Mouse (Mus musculus) right cerebral cortex, postnatal 4 days (tissue): ENCODE data around the gene Eif5a.
"Not testable (repeated sequence)": the region's sequence is repeated elsewhere in the genome, so short reads cannot be mapped to it uniquely, and the experiment has no call there.

Experiments used
- DNase-seq: peaks from one replicate; pipeline ENCODE4 v3.0.0-alpha.2; 2022

Gene Eif5a

DNA sequence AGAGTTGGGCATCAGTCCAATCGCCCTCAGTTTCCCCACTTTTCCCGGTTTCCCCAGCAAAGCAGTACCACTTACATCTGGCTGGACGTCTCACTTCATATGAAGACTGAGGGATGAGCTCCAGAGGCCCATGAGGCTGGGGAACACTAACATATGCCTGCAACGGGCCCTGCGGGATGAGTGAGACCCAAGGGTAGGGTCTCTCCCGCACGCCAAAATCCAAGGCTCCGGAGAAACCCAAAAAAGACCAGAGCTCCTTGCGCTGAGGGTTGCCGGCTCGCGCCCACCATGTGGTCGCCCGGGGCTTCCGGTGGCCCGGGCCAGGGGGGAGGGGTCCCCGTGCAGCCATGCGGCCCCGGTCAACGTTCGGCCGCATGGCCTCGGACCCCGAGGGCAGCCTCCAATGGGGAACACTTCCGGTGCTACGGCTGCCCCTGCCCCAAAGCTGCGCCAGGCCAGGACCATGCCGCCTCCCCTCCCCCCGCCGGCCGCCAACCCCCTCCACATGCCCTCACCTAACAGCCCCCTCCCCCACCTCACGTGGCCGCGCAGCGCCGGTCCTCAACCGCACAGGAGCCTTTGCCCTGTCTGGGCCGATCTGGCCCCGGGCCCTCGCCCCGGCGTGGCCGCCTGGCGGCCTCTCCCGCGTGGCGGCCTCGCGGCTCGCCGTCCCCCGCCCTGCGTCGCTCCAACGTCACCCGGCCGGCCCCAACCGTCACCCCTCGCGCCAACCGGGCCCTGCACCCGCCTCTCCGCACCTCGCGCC is 1.3 kb downstream of the Eif5a start:
- DNase-seq: peak; percentile 64

DNA sequence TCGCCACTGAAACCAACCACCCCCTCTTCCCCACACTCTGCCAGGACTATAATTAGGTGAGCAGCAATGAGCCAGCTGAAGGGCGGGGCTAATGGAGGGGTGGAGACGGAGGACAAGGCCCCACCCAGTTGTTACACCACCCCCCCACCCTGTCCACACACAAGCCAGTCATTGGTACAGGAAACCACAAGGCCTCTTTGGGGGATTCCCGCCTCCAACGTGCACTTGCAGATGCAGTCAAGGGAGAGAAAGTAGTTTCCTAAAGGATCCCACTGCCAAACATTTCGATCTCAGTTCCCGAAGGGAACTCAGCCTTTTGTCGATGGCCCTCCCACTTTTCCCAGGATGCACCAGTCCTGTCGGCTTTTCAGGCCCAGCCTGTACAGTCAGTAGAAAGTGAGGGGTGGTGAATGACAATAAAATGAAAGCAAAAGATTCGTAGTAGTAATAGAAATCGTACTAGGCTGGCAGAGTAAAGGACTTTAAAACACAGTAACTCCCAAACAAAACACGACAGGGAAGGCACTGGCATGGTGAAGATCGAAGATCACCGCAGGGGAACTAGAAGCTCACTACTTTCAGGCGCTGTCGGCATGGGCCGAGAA is 2.0 kb downstream of the Eif5a start:
- DNase-seq: no peak

DNA sequence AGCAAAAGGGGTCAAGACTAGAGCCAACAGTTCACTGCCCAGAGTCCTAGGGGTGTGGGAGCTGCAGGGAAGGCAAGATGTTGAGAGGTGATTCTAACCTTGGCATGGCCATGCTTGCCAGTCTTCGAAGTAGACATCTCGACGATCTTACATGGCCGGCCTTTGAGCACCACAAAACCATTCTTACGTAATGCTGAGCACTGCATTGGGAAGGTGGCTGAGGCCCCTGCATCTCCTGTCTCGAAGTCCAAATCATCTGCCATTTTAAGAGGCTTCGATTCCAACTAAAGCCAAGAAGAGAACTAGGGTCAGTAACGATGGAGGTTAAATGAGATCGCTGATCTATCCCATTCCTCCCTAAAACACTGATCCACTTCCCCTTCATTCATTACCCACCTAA is 2.7 kb downstream of the Eif5a start:
- DNase-seq: no peak

DNA sequence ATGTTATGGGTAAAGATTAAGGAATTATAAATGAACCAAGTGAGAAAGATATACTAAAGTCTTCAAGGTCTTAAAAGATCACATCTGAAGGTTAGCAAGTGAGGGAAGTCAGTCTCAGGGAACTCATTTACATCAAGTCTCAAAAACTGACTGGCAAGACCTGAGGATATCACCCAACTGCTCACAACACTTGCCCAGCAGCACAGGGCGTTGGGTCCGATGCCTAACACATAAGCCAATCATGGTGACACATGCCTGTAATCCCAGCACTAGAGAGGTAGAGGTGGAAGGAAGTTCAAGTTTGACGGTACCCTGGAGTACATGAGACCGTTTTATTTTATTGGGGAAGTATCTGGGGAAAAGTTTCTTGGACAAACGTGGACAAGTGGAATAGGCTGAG is 3.6 kb downstream of the Eif5a start:
- no peak for DNase-seq

DNA sequence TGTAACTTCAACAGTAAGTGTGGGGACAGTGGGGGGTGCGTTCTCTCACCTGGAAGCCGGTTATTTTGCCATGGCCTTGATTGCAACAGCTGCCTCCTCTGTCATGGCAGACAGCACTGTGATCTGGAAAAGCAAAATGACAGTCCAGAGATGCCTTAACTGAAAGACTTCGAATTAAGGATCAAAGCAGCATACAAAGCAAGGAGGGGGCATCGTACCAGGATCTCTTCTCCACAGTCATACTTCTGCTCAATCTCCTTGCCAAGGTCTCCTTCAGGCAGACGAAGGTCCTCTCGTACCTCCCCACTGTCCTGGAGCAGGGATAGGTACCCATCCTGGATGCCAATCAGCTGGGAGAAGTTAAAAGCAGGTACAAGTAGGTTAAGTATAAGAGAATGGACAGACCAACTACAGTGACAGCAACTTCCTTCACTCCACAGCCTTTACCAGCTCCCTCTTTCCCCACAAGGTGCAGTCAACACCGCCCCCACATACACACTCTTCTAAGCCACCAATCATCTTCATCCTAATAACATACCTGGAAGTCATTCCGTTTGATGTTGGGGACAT is 4.3 kb downstream of the Eif5a start:
- DNase-seq: no peak

DNA sequence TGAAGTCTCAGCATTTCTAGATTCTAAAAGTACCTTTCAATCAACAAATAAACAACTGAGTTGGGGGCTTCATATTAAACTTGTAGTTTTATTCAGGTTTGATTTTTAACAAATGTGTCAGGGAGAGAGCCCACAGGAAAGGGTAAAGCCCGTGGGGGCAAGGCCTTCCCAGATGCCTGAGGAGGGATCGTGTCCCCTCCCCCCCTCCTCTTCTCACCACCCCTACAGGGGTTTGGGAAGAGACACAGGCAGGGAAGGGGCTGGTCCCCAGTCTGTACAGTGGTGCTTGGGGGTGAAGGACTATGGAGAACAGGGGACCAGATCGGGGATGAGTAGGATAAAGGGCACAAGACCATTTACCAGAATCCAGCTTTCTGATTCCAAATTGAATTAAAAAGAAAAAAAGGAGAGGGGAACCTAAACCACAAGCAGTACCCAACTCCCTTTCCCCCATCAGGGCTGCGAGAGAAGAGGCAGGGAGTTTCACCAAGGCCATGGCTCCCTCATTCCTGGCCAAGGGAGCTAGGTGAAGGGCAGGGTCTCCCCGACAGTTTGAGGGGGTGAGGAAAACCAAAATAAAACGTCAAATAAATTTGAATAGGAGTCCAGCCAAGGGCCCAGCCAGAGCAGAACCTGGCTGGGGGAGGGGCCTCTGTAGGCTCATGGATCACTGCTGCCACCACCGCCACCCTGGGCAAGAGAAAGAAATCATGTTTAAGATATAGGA is 4.9 kb downstream of the Eif5a start:
- not testable (repeated sequence) for DNase-seq

DNA sequence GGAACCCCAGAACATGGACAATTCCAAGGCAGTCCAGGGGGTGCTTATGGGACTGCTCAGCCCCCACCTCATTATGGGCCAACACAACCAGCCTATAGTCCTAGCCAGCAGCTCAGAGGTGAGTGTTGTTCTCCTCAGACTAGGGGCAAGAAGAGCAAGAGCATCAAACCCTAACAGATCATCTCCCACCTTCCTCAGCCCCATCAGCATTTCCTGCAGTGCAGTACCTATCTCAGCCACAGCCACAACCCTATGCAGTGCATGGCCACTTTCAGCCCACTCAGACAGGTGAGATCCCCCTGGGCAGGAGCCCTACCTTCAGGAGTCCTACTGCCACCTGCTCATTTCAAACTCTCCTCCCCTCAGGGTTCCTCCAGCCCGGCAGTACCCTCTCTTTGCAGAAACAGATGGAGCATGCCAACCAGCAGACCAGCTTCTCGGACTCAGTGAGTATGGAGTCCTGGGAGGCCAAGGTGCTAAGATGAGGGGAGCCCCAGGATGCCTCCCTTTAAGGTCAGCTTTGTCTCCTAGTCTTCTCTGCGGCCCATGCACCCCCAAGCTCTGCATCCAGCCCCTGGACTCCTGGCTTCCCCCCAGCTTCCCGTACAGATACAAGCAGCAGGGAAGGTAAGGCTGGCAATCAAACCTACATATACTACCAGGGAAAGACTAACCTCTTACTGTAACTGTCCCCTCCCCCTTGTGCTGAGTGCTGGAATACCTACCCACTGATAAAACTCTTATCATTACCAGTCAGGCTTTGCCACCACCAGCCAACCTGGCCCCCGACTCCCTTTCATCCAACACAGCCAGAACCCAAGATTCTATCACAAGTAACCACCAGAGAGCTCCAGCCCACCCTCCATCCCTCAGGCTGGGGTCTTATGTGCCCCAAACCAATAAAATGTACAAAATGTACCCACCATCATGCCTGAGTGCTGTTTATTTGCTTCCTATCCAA is 5.8 kb downstream of the Eif5a start:
- no peak for DNase-seq

DNA sequence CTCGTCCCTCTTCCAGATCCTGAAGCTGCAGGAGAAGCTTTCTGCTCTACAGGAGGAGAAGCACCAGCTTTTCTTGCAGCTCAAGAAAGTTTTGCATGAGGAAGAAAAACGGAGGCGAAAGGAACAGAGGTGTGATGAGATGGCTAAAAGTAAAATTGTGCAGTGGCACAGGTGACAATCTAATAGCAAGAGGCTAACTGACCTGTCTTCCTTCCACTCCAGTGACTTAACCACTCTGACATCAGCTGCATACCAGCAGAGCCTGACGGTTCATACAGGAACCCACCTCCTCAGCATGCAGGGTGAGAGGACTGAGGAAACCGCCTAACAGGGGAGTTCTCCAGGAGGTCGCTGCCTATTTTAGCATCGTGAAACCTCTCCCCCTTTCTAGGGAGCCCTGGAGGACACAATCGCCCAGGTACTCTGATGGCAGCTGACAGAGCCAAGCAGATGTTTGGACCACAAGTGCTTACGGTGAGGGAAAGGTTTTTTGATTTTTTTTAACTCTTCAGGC is 6.8 kb downstream of the Eif5a start:
- DNase-seq: no peak

DNA sequence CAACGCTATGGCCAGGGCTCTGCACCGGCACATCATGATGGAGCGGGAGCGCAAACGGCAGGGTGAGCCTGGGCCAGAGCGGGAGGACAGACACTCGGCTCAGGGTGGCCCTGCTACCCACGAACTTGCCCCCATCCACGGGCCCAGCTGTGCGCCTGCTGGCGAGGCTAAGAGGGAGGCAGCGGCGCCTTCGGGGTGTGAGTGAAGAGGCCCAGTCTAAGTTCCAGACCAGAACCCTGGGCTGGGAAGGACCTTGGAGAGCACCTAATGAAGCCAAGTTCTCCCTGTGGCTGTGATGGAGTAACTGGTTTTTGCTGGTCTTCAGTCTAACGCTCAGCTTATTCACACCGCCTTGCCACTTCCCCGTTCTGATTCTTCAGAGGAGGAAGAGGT is 7.4 kb downstream of the Eif5a start:
- DNase-seq: no peak

DNA sequence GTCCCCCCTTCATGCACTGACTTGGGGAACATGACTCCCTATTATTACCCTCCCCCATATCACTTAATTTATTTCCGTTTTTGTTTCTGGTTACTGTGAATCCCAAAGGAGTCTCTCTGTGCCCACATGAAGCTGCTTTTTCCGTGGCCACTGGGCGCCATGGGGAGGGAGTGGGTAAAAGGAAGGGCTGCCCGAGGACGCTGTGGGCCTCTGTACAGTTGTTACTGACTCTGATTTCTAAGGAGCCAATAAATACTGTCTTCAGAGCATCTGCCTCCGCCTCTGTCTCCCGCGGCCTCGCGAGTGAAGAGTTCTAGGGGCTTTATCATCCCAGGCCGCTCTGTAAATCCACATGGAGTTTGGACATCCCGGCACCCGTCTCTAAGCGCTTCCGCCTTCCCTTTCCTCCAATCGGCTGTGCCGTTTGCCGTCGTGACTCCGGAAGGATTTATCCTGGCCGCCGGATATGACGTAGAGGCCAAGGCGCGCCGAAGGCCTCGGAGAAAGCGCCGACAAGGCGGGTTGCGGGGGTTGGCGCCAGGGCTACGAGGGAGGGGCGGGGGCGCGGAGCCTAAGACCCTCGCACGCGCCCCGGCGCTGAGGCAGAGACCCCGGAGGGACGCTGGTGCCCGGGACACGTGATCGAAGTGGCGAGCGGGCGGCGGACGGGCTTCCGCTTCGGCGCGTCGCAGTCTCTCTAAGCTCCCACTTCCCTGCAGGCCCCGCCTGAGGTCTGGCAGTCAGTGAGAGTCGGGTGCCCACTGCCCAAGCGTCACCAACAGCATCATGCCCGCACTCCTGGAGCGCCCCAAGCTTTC is 8.0 kb downstream of the Eif5a start, which contains the start of gene Gps2:
Gene Gps2 (plus strand): TSS at position 335 of the 818 bp plus-strand sequence.
- DNase-seq: peak; percentile 90

DNA sequence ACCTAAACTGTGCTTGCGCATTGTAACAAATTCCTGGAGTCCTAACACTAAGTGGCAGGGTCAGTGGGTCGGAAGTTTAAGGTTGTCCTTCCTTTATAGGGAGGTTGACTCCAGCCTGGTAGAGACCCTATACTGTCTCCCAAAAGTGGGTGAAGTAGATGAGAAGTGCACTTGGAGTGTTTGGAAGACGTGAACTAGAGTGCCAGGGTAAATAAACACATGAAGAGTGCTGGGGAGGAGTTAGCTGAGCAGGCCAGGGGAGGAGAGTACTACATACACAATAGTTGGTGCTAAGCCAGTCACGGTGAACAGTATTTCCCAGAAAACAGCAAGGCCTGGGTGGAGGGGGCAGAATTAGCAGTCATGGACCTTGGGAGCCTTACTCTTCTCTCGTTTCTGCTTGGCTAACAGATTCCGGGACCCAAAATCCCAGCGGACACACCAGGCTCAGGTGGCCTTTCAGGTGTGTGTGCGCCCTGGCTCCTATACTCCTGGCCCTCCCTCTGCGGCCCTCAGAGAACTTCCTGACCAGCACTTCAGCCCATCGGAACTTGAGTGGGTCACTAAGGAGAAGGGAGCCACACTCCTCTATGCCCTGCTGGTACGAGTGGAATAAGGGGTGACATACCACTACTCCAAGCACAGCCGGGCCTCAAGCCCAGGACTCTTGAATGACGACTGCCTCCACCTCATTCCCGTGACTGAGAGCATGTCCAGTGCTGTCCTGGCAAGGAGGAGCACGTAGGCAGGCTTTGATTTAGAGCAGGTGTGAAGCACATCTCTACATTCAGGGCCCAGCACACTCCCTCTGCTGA is 8.8 kb downstream of the Eif5a start:
- no peak for DNase-seq

DNA sequence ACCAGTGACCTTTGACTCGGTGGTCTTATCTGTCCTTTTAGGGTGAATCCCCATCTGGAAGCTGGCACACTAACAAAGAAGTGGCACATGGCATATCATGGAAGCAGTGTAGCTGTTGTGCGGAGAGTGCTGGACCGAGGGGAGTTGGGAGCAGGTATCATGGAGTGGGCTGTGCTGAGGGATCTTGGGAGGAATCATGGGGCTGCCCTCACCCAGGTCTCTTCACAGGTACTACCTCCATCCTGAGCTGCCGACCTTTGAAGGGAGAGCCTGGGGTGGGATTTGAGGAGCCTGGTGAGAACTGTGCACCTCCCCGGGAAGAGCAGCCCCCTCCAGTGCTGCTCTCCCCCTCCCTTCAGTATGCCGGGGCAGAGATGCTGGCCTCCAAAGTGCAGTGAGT is 10.1 kb downstream of the Eif5a start:
- DNase-seq: no peak

DNA sequence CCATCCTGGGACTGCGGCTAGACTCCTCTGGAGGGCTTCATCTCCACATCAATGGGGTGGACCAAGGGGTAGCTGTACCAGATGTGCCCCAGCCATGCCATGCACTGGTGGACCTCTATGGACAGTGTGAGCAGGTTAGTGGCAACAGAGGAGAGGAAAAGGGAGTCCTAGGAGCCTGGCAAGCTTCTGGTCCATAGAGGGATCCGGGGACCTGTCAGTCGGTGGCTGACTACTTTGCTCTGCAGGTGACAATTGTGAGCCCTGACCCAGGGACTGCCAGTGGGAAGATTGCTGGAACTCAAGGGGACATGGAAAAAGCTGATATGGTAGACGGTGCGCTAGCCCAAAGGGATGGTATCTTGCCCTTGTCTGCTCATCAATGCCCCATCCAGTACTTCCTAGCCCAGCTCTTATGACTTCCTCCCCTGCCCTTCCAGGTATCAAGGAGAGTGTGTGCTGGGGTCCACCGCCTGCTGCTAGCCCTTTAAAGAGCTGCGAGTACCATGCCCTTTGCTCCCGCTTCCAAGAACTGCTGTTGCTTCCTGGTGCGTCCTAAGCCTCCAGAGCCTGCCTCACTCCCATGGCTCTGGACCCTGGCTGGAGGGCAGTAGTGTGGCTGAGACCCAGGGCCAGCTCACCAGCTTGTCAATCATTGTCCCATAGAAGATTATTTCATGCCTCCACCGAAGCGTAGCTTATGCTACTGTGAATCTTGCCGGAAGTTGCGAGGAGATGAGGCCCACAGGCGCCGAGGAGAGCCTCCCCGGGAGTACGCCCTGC is 10.8 kb downstream of the Eif5a start:
- DNase-seq: no peak

DNA sequence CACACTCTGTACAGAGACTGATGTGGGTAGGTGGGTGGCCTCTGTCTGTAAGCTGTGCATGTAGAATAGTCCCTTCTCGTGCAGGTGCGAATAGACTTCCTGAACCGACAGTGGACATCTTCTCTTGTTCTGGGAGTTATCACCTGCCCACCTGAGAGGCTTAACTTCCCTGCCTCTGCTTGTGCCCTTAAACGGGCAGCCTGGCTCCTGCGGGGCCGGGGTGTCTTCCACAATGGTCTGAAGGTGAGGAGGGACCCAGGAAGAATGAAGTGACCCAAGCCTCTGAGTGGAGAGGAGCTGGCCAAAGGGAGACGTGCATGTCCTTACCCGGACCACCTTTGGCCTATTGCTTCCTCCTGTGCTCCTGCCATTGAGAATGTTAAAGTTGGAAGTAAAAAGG is 11.6 kb downstream of the Eif5a start:
- DNase-seq: no peak

DNA sequence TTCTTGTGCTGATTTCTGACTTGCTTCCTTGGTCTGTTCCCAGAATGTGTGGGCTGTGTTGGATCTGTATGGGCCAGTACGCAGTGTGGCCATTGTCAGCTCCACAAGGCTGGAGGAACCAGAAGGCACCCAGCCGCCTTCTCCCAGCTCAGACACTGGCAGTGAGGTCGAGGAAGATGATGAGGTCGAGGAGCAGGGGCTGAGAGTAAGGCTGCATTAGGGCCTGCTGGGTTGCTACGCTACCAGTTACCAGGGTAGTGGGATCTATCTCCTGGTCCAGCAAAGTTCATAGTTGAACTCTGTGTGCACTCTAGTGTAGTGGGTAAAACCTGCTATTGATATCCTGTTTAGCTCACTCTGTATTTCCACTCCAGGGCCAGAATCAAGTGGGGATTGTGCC is 12.6 kb downstream of the Eif5a start:
- DNase-seq: no peak

DNA sequence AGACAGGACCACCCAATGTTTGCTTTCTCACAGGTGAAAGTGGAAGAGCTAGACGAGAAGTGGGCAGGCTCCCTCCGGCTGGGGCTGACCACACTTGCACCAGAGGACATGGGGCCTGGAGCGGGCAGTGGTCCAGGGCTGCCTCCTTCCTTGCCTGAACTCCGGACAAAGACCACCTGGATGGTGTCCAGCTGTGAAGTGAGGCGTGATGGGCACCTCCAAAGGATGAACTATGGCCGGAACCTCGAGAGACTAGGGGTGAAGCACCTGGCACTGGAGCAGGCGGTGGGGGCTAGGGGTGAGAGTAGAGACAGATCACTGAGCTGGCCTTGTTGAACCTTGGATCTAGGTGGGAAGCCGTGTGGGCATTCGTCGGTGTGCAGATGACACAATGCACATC is 13.1 kb downstream of the Eif5a start:
- DNase-seq: no peak

DNA sequence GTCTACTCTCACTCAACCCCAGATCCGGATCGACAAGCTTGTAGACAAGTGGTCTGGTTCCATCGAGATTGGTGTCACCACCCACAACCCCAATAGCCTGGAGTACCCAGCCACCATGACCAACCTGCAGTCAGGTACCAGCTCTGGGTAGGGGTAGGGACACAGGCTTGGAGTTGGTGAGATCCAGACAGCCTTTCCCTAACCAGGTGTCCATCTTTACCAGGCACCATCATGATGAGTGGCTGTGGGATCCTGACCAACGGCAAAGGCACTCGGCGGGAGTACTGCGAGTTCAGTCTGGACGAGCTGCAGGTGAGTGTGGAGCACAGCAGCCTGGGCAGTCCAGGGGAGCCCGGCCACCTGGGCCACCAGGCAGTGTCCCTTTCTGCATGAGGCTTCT is 17.4 kb downstream of the Eif5a start:
- no peak for DNase-seq

DNA sequence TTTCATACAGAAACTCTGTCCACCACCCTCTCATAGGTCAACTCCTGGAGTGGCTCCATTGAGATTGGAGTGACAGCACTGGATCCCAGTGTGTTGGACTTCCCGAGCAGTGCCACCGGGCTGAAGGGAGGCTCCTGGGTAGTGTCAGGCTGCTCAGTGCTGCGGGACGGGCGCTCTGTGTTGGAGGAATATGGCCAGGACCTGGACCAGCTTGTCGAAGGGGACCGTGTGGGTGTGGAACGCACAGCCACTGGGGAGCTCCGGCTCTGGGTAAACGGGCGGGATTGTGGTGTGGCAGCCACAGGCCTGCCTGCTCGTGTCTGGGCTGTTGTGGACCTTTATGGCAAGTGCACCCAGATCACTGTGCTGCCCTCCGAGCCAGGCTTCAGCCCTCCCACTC is 18.8 kb downstream of the Eif5a start:
- no peak for DNase-seq

DNA sequence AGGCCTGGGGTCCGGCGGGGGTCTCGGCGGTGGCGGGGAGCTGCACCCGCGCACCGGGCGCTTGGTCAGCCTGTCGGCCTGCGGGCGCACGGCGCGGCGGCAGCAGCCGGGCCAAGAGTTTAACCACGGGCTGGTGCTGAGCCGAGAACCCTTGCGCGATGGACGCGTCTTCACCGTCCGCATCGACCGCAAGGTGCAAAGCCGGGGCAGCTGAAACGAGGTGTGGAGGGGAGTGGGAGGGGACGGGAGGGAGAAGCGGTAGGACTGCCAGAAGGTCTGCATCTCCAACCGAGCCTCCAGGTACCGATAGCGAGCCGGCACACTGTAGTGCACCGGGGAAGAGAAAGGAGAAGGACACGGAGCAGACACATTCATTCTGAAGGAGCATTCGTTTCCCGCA is 19.8 kb downstream of the Eif5a start:
- no peak for DNase-seq

DNA sequence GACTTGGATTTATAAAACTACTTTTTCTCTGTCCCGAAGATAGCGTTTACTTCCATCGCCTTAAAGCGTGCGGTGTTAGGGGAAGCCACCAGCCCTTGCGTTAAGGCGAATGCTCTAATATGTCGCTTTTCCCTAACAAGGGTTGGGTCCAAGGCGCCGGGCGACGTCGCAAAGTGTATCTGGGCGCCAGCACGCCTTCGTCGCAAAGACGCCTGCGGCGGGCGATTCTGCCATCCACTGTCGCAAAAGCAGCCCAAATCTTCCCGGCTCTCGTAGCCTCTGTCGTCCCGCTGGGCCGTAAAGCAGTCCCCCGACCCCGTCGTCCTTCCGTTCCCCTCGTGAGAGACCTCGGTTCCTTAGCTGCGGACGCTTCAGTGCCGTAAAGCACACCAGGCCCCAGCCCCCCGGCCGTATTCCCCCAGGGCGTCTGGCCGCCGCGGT is 20.3 kb downstream of the Eif5a start:
- DNase-seq: peak; percentile 87
